Mouse (Mus musculus) ES-E14 (cell line): ENCODE measurements around the gene Acadvl. TPM values are rescaled to one million over a fixed set of nuclear protein-coding genes. Genes with fewer than 3 reads are reported as not detected.
A peak's percentile ranks its signal among the peaks of the same experiment; 100 is the strongest.

Source experiments
- DNase-seq: peaks from one replicate; pipeline ENCODE4 v3.0.0-alpha.2; 2013; ENCODE audit warnings: low read depth, low spot score
- H3K27ac ChIP-seq: 2 replicates; pipeline ENCODE4 v1.5.1; 2012; ENCODE audit warnings: low read depth, mild to moderate bottlenecking, low read length, moderate library complexity, mixed read lengths; ENCODE audit not compliant: poor library complexity, insufficient read depth, severe bottlenecking
- H3K36me3 ChIP-seq: 2 replicates; pipeline ENCODE4 v1.6.1; 2012; ENCODE audit warnings: mild to moderate bottlenecking, low read length, moderate library complexity, mixed read lengths; ENCODE audit not compliant: control insufficient read depth, poor library complexity, insufficient read depth, severe bottlenecking
- H3K4me1 ChIP-seq, 2 experiments: fragments of 150-350 bp in 1 of 2; sonication (generic) in 1 of 2; 2 replicates each; pipeline ENCODE4 v1.6.1; 2012; ENCODE audit warnings: low read length in 2 of 2, mild to moderate bottlenecking in 1 of 2, mixed read lengths in 1 of 2; ENCODE audit not compliant: control insufficient read depth in 2 of 2, insufficient read depth in 2 of 2, poor library complexity in 1 of 2
- H3K4me3 ChIP-seq, 2 experiments: fragments of 150-350 bp in 1 of 2; sonication (generic) in 1 of 2; 2 replicates each; pipeline ENCODE4 v1.5.1; 2012; ENCODE audit warnings: low read length in 2 of 2, low read depth in 1 of 2, mild to moderate bottlenecking in 1 of 2, mixed read lengths in 1 of 2; ENCODE audit not compliant: insufficient read depth in 1 of 2, poor library complexity in 1 of 2, severe bottlenecking in 1 of 2
- H3K9ac ChIP-seq: 2 replicates; pipeline ENCODE4 v1.6.1; 2012; ENCODE audit warnings: low read depth, mild to moderate bottlenecking, low read length, mixed read lengths; ENCODE audit not compliant: poor library complexity, insufficient read depth, severe bottlenecking
- H3K9me3 ChIP-seq: fragments of 150-350 bp; sonication (generic); 2 replicates; pipeline ENCODE4 v1.6.1; 2012; ENCODE audit warnings: low read depth, mild to moderate bottlenecking, low read length; ENCODE audit not compliant: control insufficient read depth, insufficient read depth
- CHD2 ChIP-seq: IDR thresholded peaks from 2 replicates; pipeline ENCODE4 v1.6.1; 2014; ENCODE audit warnings: mild to moderate bottlenecking, low read depth, low read length, inconsistent platforms
- HCFC1 ChIP-seq: IDR thresholded peaks from 2 replicates; pipeline ENCODE4 v1.6.1; 2012; ENCODE audit warnings: low read length, inconsistent platforms, borderline replicate concordance; ENCODE audit not compliant: insufficient read depth
- MAFK ChIP-seq: IDR thresholded peaks from 2 replicates; pipeline ENCODE4 v1.6.1; 2014; ENCODE audit warnings: mild to moderate bottlenecking, low read depth, low read length, inconsistent platforms; ENCODE audit not compliant: insufficient read depth
- ZC3H11A ChIP-seq: IDR thresholded peaks from 2 replicates; pipeline ENCODE4 v1.6.1; 2012; ENCODE audit warnings: low read depth, mild to moderate bottlenecking, inconsistent platforms, low read length, borderline replicate concordance
- ZNF384 ChIP-seq: IDR thresholded peaks from 2 replicates; pipeline ENCODE4 v1.6.1; 2012; ENCODE audit warnings: low read depth, low read length, inconsistent platforms
- in situ Hi-C, 2 experiments: fragments of 600-800 bp; cut with MboI; formaldehyde crosslinking; loops; one replicate each; pipeline ENCODE4 v1.15.1; 2025; ENCODE audit warnings: low sequenced_read_pairs in 2 of 2, inconsistent platforms in 1 of 2; ENCODE audit not compliant: unreplicated experiment in 2 of 2
- total RNA-seq: library from RNA; depleted of rRNA; stranded (reverse); fragments of 300-350 nt; gene quantifications from 2 replicates; pipeline ENCODE4 v1.2.3, GENCODE M21; 2012

Acadvl gene
- total RNA-seq, 1 experiment: 48.7 TPM

GRCm38 (mm10) chr11:69966006-69966859 lies 49.0 kb downstream of the Acadvl start:
- TF ChIP-seq MAFK: no peak
- TF ChIP-seq HCFC1: 0 out of 2 replicates have a peak, but pooled peaks have one; percentile 12
- H3K4me3 ChIP-seq: peak overlapping the region; percentile 72
- H3K9me3 ChIP-seq: no peaks in the 10 kb centered on the region
- no peak overlapping the region for H3K27ac ChIP-seq
- H3K4me1 ChIP-seq: peaks cover 0 to 8% of the 10 kb centered on the region in 2 experiments; a peak in 1 of 4 replicates
- DNase-seq: no peak
- H3K9ac ChIP-seq: peak overlapping the region; percentile 81
- in situ Hi-C loops: no loop called here
- peaks cover 10% of the 10 kb centered on the region; the same call in 1 of the 2 replicates for H3K36me3 ChIP-seq

- DNase-seq: no peak
- no peaks in the 10 kb centered on the region for H3K9me3 ChIP-seq
- in situ Hi-C loops: no loop called here
- no peak overlapping the region for H3K27ac ChIP-seq
- H3K4me3 ChIP-seq: peak overlapping the region; percentile 72
- TF ChIP-seq HCFC1 (peak; percentile 44; the same call in 1 of the 2 replicates), ZC3H11A (no peak)
- H3K9ac ChIP-seq: peak overlapping the region; percentile 81
- H3K36me3 ChIP-seq: peaks cover 10% of the 10 kb centered on the region; the same call in 1 of the 2 replicates
- H3K4me1 ChIP-seq: peaks cover 0 to 8% of the 10 kb centered on the region in 2 experiments; a peak in 1 of 4 replicates
Measured at GRCm38 (mm10) chr11:69965271-69966005, 49.8 kb downstream of the Acadvl start.

- in situ Hi-C loops: no loop called here
- Histone ChIP-seq H3K4me1 (peaks cover 0 to 8% of the 10 kb centered on the region in 2 experiments; a peak in 1 of 4 replicates), H3K9me3 (no peaks in the 10 kb centered on the region), H3K4me3 (peak within 1 kb of the TSS; percentile 72), H3K9ac (peak within 1 kb of the TSS; percentile 49), H3K36me3 (peaks cover 10% of the 10 kb centered on the region; the same call in 1 of the 2 replicates), H3K27ac (no peak within 1 kb of the TSS)
- DNase-seq: no peak
- TF ChIP-seq ZNF384 (no peak), MAFK (no peak), HCFC1 (no peak), ZC3H11A (no peak), CHD2 (no peak)
Measured at GRCm38 (mm10) chr11:69964650-69965270, 50.5 kb downstream of the Acadvl start, which contains the start of gene Cldn7. Gene Cldn7 (plus strand): TSS chr11:69964779.

GRCm38 (mm10) chr11:69961841-69962240 lies 53.4 kb downstream of the Acadvl start:
- in situ Hi-C loops: no loop called here
- Histone ChIP-seq H3K9ac (no peak overlapping the region), H3K36me3 (no peaks in the 10 kb centered on the region), H3K4me1 (peaks cover 0 to 4% of the 10 kb centered on the region in 2 experiments; a peak in 1 of 4 replicates), H3K27ac (no peak overlapping the region), H3K4me3 (no peak overlapping the region), H3K9me3 (no peaks in the 10 kb centered on the region)
- DNase-seq: no peak
- TF ChIP-seq ZNF384: no peak
- TF ChIP-seq MAFK: 0 out of 2 replicates have a peak, but pooled peaks have one; percentile 3
